Mouse (Mus musculus): ENCODE results near the gene Cd52. TPM values are rescaled to one million over a fixed set of nuclear protein-coding genes. Genes with fewer than 3 reads are reported as not detected.
A peak's percentile ranks its signal among the peaks of the same experiment; 100 is the strongest.

Gene Cd52
- polyA plus RNA-seq, 1 experiment from 2014 or later, result 1.8 TPM

DNA sequence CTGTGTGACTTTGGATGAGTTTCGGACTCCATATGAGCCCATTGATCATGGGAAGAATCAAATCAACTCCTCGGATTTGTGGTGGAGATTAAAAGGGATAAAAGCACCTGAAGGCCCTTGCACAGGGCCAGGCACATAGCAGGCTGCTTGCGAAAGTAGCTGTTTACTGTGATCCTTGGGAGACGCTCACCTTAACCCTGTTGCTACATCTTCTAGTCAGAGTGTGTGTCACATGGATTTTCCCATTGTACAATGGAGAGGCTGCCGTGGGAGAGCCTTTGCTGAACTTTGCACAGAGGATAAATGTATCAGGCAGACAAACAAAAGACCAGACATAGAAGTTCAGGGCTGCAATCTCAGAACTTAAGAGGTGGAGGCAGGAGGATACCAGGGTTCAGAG, 43.0 kb downstream of the Cd52 start:
- H3K9me3 ChIP-seq (ENCODE audit: control insufficient read depth, low read length), result no peaks in the 10 kb centered on the region
- no peak for ATAC-seq
- peaks cover 4% of the 10 kb centered on the region for H3K4me1 ChIP-seq (ENCODE audit: control insufficient read depth, insufficient read depth, low read depth, low read length)
- no peak overlapping the region for H3K9ac ChIP-seq (ENCODE audit: low read depth, low read length)
- no peak overlapping the region for H3K4me2 ChIP-seq (ENCODE audit: low read length)
- H3K4me3 ChIP-seq (ENCODE audit: low read length), result no peak overlapping the region
- no peaks in the 10 kb centered on the region for H3K27me3 ChIP-seq (replicated peaks; ENCODE audit: control insufficient read depth, insufficient read depth, low read length)
- no peaks in the 10 kb centered on the region for H3K36me3 ChIP-seq (ENCODE audit: control insufficient read depth, insufficient read depth, low read length)
- WGBS, result 82% methylated on average over 5 of the region's 5 CpGs
- no peak overlapping the region for H3K27ac ChIP-seq (ENCODE audit: low read depth, low read length)

DNA sequence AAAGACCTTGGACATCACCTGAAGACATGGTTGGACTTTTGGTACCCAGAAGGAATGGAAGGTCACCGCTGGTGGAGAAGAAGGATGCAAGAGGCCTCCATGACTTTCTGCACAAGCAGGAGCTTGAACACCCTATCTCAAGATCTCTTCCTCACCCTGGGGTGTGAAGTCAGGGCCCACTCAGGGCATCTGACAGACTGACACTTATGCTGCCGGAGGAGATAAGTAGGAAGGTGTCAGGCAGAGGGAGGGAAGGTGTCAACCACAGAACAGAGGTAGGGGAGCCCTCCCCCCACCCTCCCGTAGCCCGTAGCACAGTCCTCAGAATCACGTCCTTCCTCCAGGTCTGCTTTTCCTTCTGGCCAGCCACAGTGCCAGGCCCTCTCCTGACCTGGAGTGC, 47.2 kb downstream of the Cd52 start:
- Histone ChIP-seq H3K4me1 (ENCODE audit: control insufficient read depth, insufficient read depth, low read depth, low read length) (peaks cover 2% of the 10 kb centered on the region), H3K4me3 (ENCODE audit: low read length) (no peak overlapping the region), H3K9me3 (ENCODE audit: control insufficient read depth, low read length) (no peaks in the 10 kb centered on the region), H3K27ac (ENCODE audit: low read depth, low read length) (no peak overlapping the region), H3K9ac (ENCODE audit: low read depth, low read length) (no peak overlapping the region), H3K36me3 (ENCODE audit: control insufficient read depth, insufficient read depth, low read length) (no peaks in the 10 kb centered on the region), H3K4me2 (ENCODE audit: low read length) (no peak overlapping the region), H3K27me3 (replicated peaks; ENCODE audit: control insufficient read depth, insufficient read depth, low read length) (no peaks in the 10 kb centered on the region)
- no peak for ATAC-seq
- 88% methylated on average over 5 of the region's 5 CpGs for WGBS

DNA sequence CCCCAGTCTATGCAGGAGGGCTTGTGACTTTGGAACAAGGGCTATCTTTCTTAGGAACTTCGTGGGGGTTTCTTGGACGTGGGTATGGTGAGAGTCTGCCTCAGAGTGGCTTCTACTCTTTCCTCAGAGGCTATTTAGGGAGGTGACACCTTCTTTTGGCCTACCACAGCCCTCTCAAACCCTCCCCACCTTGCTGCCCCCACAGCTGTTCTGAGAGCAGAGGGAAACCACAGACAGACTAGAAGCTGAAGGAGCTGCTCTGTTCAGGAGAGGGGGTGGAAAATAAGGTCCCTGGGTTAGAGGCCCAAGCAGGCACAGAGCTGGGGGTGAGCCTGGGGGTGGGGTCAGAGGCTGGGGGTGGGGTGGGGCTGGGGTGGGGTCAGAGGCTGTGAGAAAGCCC, 51.8 kb downstream of the Cd52 start:
- Histone ChIP-seq H3K36me3 (ENCODE audit: control insufficient read depth, insufficient read depth, low read length) (no peaks in the 10 kb centered on the region), H3K4me2 (ENCODE audit: low read length) (no peak overlapping the region), H3K4me3 (ENCODE audit: low read length) (no peak overlapping the region), H3K27me3 (replicated peaks; ENCODE audit: control insufficient read depth, insufficient read depth, low read length) (no peaks in the 10 kb centered on the region), H3K9me3 (ENCODE audit: control insufficient read depth, low read length) (no peaks in the 10 kb centered on the region), H3K27ac (ENCODE audit: low read depth, low read length) (no peak overlapping the region), H3K9ac (ENCODE audit: low read depth, low read length) (no peak overlapping the region), H3K4me1 (ENCODE audit: control insufficient read depth, insufficient read depth, low read depth, low read length) (no peaks in the 10 kb centered on the region)
- WGBS, result 61% methylated on average over 2 of the region's 2 CpGs
- no peak for ATAC-seq

DNA sequence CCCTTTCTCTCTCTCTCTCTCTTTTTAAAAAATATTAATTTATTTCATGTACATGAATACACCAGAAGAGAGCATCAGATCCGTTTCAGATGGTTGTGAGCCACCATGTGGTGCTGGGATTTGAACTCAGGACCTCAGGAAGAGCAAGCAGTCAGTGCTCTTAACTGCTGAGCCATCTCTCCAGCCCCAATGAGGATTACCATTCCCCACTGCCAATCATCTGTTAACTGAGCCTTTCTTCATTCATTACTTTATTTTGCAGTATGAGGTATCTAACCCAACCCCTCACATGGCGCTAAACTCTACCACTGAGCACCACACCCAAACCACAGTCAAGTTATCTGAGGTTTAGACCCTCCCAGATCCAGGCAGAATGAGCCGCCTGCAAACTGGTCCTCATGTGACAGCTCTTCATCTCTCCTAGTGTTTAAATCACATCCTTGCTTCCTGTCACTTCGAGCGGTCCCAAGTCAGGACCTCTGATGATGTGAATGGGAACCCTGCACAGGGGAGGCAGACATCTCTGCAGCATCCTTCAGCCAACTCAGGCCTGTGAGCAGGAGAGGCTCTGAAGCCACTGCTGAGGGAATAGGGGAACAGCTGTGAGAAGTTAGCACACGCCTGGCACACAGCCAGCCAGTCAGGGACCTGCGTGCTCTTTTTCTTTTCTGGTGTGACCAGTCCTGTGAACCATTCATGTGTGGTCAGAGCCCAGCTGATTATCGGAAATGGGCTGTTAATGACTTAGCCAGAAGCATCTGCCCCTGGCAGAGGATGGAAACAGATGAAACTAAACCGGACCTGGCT, 53.4 kb downstream of the Cd52 start:
- no peak for ATAC-seq
- no peak overlapping the region for H3K27ac ChIP-seq (ENCODE audit: low read depth, low read length)

DNA sequence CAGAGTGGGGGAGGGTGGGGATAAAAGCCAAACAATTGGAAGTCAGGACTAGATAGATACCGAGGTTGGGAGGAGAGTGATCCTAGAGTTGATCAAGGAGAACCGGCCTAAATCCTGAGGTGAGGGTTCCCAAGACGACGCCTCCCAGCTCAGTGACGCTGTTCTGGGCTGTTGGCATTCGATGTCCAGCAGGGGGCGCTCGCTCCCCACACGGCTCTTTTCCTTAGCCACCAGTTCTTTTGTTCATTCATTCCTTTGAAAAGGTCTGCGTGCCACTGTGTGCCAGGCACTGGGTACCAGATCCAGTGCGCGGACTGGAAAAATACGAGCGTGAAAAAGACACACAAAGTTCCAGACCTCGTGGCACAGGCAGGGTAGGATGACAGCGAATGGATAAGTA, 58.9 kb downstream of the Cd52 start:
- no peaks in the 10 kb centered on the region for H3K27me3 ChIP-seq (replicated peaks; ENCODE audit: control insufficient read depth, insufficient read depth, low read length)
- ATAC-seq, result peak; percentile 65; the same call in 1 of the 2 replicates
- WGBS, result 5% methylated on average over 16 of the region's 16 CpGs
- H3K9me3 ChIP-seq (ENCODE audit: control insufficient read depth, low read length), result no peaks in the 10 kb centered on the region
- H3K4me3 ChIP-seq (ENCODE audit: low read length), result no peak overlapping the region
- peak overlapping the region; percentile 27; the same call in 1 of the 2 replicates for H3K4me2 ChIP-seq (ENCODE audit: low read length)
- no peak overlapping the region for H3K27ac ChIP-seq (ENCODE audit: low read depth, low read length)
- no peaks in the 10 kb centered on the region for H3K4me1 ChIP-seq (ENCODE audit: control insufficient read depth, insufficient read depth, low read depth, low read length)
- no peak overlapping the region for H3K9ac ChIP-seq (ENCODE audit: low read depth, low read length)
- no peaks in the 10 kb centered on the region for H3K36me3 ChIP-seq (ENCODE audit: control insufficient read depth, insufficient read depth, low read length)

More for the DNA sequence above, 53.4 kb downstream of the Cd52 start:
- Histone ChIP-seq H3K27me3 (replicated peaks; ENCODE audit: control insufficient read depth, insufficient read depth, low read length) (no peaks in the 10 kb centered on the region), H3K4me3 (ENCODE audit: low read length) (no peak overlapping the region), H3K9ac (ENCODE audit: low read depth, low read length) (no peak overlapping the region), H3K36me3 (ENCODE audit: control insufficient read depth, insufficient read depth, low read length) (no peaks in the 10 kb centered on the region), H3K4me2 (ENCODE audit: low read length) (no peak overlapping the region), H3K4me1 (ENCODE audit: control insufficient read depth, insufficient read depth, low read depth, low read length) (no peaks in the 10 kb centered on the region), H3K9me3 (ENCODE audit: control insufficient read depth, low read length) (no peaks in the 10 kb centered on the region)
- 46% methylated on average over 9 of the region's 9 CpGs for WGBS

Other genes starting within 250 kb of the Cd52 start
- gene Rps6ka1, start 207.3 kb downstream of the Cd52 start, polyA plus RNA-seq (2015; fragmentation: Nextera tagmentation; extraction: Ambion mirVana), result 25.7 and 28.2 TPM in 2 replicates
- gene Hmgn2, start 126.4 kb downstream of the Cd52 start, polyA plus RNA-seq (2015; fragmentation: Nextera tagmentation; extraction: Ambion mirVana), result 909 and 1,029 TPM in 2 replicates
- 49.7 and 49.8 TPM in 2 replicates for gene Dhdds, start 94.2 kb downstream of the Cd52 start, polyA plus RNA-seq (2015; fragmentation: Nextera tagmentation; extraction: Ambion mirVana)
- gene Lin28a, start 76.2 kb downstream of the Cd52 start, polyA plus RNA-seq (2015; fragmentation: Nextera tagmentation; extraction: Ambion mirVana), result 0.16 and 0.35 TPM in 2 replicates
- not detected in 2 replicates for gene Zfp683, start 41.2 kb downstream of the Cd52 start, polyA plus RNA-seq (2015; fragmentation: Nextera tagmentation; extraction: Ambion mirVana)
- gene Crybg2, start 34.3 kb downstream of the Cd52 start, polyA plus RNA-seq (2015; fragmentation: Nextera tagmentation; extraction: Ambion mirVana), result 3.7 and 5.3 TPM in 2 replicates
- gene Ubxn11, start 7.5 kb upstream of the Cd52 start, polyA plus RNA-seq (2015; fragmentation: Nextera tagmentation; extraction: Ambion mirVana), result 21.3 and 21.5 TPM in 2 replicates
- gene Sh3bgrl3, start 33.7 kb upstream of the Cd52 start, polyA plus RNA-seq (2015; fragmentation: Nextera tagmentation; extraction: Ambion mirVana), result 467 and 509 TPM in 2 replicates
- 17.6 and 18.0 TPM in 2 replicates for gene Cep85, start 92.0 kb upstream of the Cd52 start, polyA plus RNA-seq (2015; fragmentation: Nextera tagmentation; extraction: Ambion mirVana)
- gene Gm7534, start 107.9 kb upstream of the Cd52 start, polyA plus RNA-seq (2015; fragmentation: Nextera tagmentation; extraction: Ambion mirVana), result not detected in 2 replicates
- gene Catsper4, start 132.3 kb upstream of the Cd52 start, polyA plus RNA-seq (2015; fragmentation: Nextera tagmentation; extraction: Ambion mirVana), result not detected in 2 replicates
- gene Cnksr1, start 143.3 kb upstream of the Cd52 start, polyA plus RNA-seq (2015; fragmentation: Nextera tagmentation; extraction: Ambion mirVana), result 0.10 and 0.21 TPM in 2 replicates
- gene E130218I03Rik, start 148.6 kb upstream of the Cd52 start, polyA plus RNA-seq (2015; fragmentation: Nextera tagmentation; extraction: Ambion mirVana), result 0.50 and 0.60 TPM in 2 replicates
- gene Zfp593, start 150.5 kb upstream of the Cd52 start, polyA plus RNA-seq (2015; fragmentation: Nextera tagmentation; extraction: Ambion mirVana), result 13.3 and 14.7 TPM in 2 replicates
- 0.94 and 1.1 TPM in 2 replicates for gene Gm30191, start 151.9 kb upstream of the Cd52 start, polyA plus RNA-seq (2015; fragmentation: Nextera tagmentation; extraction: Ambion mirVana)
- gene Grrp1, start 159.0 kb upstream of the Cd52 start, polyA plus RNA-seq (2015; fragmentation: Nextera tagmentation; extraction: Ambion mirVana), result 15.7 and 16.9 TPM in 2 replicates
- gene Pdik1l, start 192.8 kb upstream of the Cd52 start, polyA plus RNA-seq (2015; fragmentation: Nextera tagmentation; extraction: Ambion mirVana), result 32.5 and 36.1 TPM in 2 replicates
- 0.76 and 1.2 TPM in 2 replicates for gene Trim63, start 220.0 kb upstream of the Cd52 start, polyA plus RNA-seq (2015; fragmentation: Nextera tagmentation; extraction: Ambion mirVana)
- gene Slc30a2, start 248.1 kb upstream of the Cd52 start, polyA plus RNA-seq (2015; fragmentation: Nextera tagmentation; extraction: Ambion mirVana), result 0.17 and 0.25 TPM in 2 replicates